Mouse (Mus musculus): ENCODE data around the gene Kin.

DNA sequence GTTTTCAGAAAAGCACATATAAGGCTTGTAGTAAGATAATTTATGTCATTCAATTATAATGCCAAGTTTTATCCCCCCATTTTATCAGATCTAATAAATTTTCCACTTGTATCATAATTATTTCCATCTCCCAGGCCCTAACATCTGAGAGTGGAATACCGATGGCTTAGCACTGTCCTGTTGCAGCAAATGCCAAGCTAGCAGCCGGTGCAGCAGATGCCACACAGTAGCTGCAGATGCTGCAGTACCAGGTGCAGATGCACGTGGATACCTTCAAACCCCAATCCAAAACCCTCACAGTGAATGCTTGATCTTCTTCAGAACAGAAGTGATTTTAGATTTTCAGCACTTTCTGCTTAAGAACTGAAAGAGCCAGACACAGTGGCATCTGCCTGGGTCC, 45.4 kb upstream of the Kin start:
- TF ChIP-seq POLR2A (IDR thresholded peaks at IDR 0.05; ENCODE audit: extremely low read depth, insufficient read depth, low read length) (no peak), CTCF (IDR thresholded peaks at IDR 0.05; ENCODE audit: low read depth, low read length) (no peak)

All from liver, adult 2 months (tissue).